Mouse (Mus musculus): ENCODE results near the gene Elk3.
A peak's percentile ranks its signal among the peaks of the same experiment; 100 is the strongest.

Gene Elk3

GRCm38 (mm10) chr10:93294547-93295219, 16.3 kb downstream of the Elk3 start:
- DNase-seq (ENCODE audit: low read depth, low spot score) = no peak

- no peak for DNase-seq (ENCODE audit: low read depth, low spot score)
These were observed 17.3 kb downstream of the Elk3 start for GRCm38 (mm10) chr10:93293621-93294020.

- DNase-seq (ENCODE audit: low read depth, low spot score) = peak; percentile 66
These were observed 19.1 kb downstream of the Elk3 start for GRCm38 (mm10) chr10:93291843-93292242.

- no peak for DNase-seq (ENCODE audit: low read depth, low spot score)
These were observed 19.6 kb downstream of the Elk3 start for GRCm38 (mm10) chr10:93291352-93291751.

- no peak for DNase-seq (ENCODE audit: low read depth, low spot score)
These were observed 21.5 kb downstream of the Elk3 start for GRCm38 (mm10) chr10:93289404-93289803.

- DNase-seq (ENCODE audit: low read depth, low spot score) = no peak
These were observed 22.6 kb downstream of the Elk3 start for GRCm38 (mm10) chr10:93288336-93288735.

GRCm38 (mm10) chr10:93287551-93288145, 23.3 kb downstream of the Elk3 start:
- DNase-seq (ENCODE audit: low read depth, low spot score) = no peak

- DNase-seq (ENCODE audit: low read depth, low spot score) = no peak
These were observed 25.4 kb downstream of the Elk3 start for GRCm38 (mm10) chr10:93285489-93285888.

GRCm38 (mm10) chr10:93283258-93283657, 27.7 kb downstream of the Elk3 start:
- no peak for DNase-seq (ENCODE audit: low read depth, low spot score)

- DNase-seq (ENCODE audit: low read depth, low spot score) = no peak
These were observed 28.4 kb downstream of the Elk3 start for GRCm38 (mm10) chr10:93282526-93282964.

- no peak for DNase-seq (ENCODE audit: low read depth, low spot score)
These were observed 29.8 kb downstream of the Elk3 start for GRCm38 (mm10) chr10:93281092-93281491.

GRCm38 (mm10) chr10:93280586-93280985, 30.3 kb downstream of the Elk3 start:
- DNase-seq (ENCODE audit: low read depth, low spot score) = no peak

GRCm38 (mm10) chr10:93279062-93279461, 31.9 kb downstream of the Elk3 start:
- DNase-seq (ENCODE audit: low read depth, low spot score) = no peak

GRCm38 (mm10) chr10:93278361-93278760, 32.6 kb downstream of the Elk3 start:
- no peak for DNase-seq (ENCODE audit: low read depth, low spot score)

GRCm38 (mm10) chr10:93276857-93277256, 34.1 kb downstream of the Elk3 start:
- DNase-seq (ENCODE audit: low read depth, low spot score) = no peak

- no peak for DNase-seq (ENCODE audit: low read depth, low spot score)
These were observed 34.6 kb downstream of the Elk3 start for GRCm38 (mm10) chr10:93276349-93276763.

- no peak for DNase-seq (ENCODE audit: low read depth, low spot score)
These were observed 35.5 kb downstream of the Elk3 start for GRCm38 (mm10) chr10:93275212-93276136.

GRCm38 (mm10) chr10:93274277-93274696, 36.6 kb downstream of the Elk3 start:
- no peak for DNase-seq (ENCODE audit: low read depth, low spot score)

- no peak for DNase-seq (ENCODE audit: low read depth, low spot score)
These were observed 37.7 kb downstream of the Elk3 start for GRCm38 (mm10) chr10:93272986-93273982.

GRCm38 (mm10) chr10:93271831-93272230, 39.1 kb downstream of the Elk3 start:
- DNase-seq (ENCODE audit: low read depth, low spot score) = no peak

GRCm38 (mm10) chr10:93270889-93271460, 40.0 kb downstream of the Elk3 start:
- no peak for DNase-seq (ENCODE audit: low read depth, low spot score)
